Comparison of ENCODE assay signal across 15 mouse cellular contexts in the genomic region with DNA sequence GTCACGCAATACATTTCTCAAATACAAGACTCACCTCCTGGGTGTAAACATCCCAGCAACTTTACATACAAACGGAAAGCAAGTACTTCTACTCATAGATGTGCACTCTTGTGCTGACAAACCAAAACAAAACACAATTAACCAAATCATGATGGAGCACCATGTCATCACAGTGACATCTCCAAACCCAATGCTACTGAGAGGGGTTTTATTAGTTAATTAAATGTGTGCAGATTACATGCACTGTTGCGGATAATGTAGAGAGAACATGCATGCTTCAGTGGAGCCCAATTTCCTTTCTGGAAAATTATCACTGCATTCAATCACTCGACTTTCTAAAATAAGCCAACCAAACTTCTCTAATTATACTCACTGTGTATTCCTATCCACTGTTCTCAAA.
"Had no signal": no experiment of that assay in that cellular context is flagged by ENCODE, and none has a peak within 500 bp of the region (broad histone marks: within the 10 kb centered on the region; RNA-seq: fewer than 3 reads in every experiment).

No protein-coding gene starts in this region.

- H3K9ac ChIP-seq: limb, embryonic 13.5 days; liver, embryonic 15.5 days; lung, embryonic 14.5 days; midbrain, embryonic 12.5 days had no signal

- DNase-seq: kidney, adult 11 months; kidney, adult 9 months; kidney, postnatal 10 days; left cerebral cortex, postnatal 4 days; lung, embryonic 14.5 days; lung, postnatal 10 days; lung, postnatal 4 days; right cerebral cortex, adult 18-20 months; right cerebral cortex, postnatal 25 days; thymus, postnatal 4 days had no signal

- H3K9me3 ChIP-seq: limb, embryonic 13.5 days; liver, embryonic 15.5 days; midbrain, embryonic 12.5 days had no signal

- H3K27ac ChIP-seq: limb, embryonic 13.5 days; liver, embryonic 15.5 days; midbrain, embryonic 12.5 days; stomach, postnatal 0 days had no signal

- H3K27me3 ChIP-seq: limb, embryonic 13.5 days; liver, embryonic 15.5 days; midbrain, embryonic 12.5 days had no signal

- H3K4me1 ChIP-seq: limb, embryonic 13.5 days; liver, embryonic 15.5 days had no signal

- H3K4me3 ChIP-seq: limb, embryonic 13.5 days; liver, embryonic 15.5 days; midbrain, embryonic 12.5 days; myocyte had no signal

- H3K36me3 ChIP-seq: limb, embryonic 13.5 days; liver, embryonic 15.5 days; midbrain, embryonic 12.5 days had no signal

- H3K4me2 ChIP-seq: limb, embryonic 13.5 days; liver, embryonic 15.5 days; lung, embryonic 14.5 days; midbrain, embryonic 12.5 days had no signal
